Mouse (Mus musculus): ENCODE measurements around the gene Nrxn3.

Nrxn3 gene

GRCm38 (mm10) chr12:90113351-90113791 lies 1390.7 kb downstream of the Nrxn3 start:
- no peak for DNase-seq (ENCODE audit: low spot score in 2 of 2)

GRCm38 (mm10) chr12:90131927-90132869 lies 1409.5 kb downstream of the Nrxn3 start:
- no peak for DNase-seq (ENCODE audit: low spot score in 2 of 2)

- no peak for DNase-seq (ENCODE audit: low spot score in 2 of 2)
These were observed 1419.3 kb downstream of the Nrxn3 start for GRCm38 (mm10) chr12:90142011-90142410.

- no peak for DNase-seq (ENCODE audit: low spot score in 2 of 2)
These were observed 1421.6 kb downstream of the Nrxn3 start for GRCm38 (mm10) chr12:90144247-90144646.

GRCm38 (mm10) chr12:90158131-90158772 lies 1435.6 kb downstream of the Nrxn3 start:
- DNase-seq (ENCODE audit: low spot score in 2 of 2): no peak

- no peak for DNase-seq (ENCODE audit: low spot score in 2 of 2)
These were observed 1437.2 kb downstream of the Nrxn3 start for GRCm38 (mm10) chr12:90159911-90160310.

- DNase-seq (ENCODE audit: low spot score in 2 of 2): no peak
These were observed 1443.4 kb downstream of the Nrxn3 start for GRCm38 (mm10) chr12:90166118-90166517.

GRCm38 (mm10) chr12:90181566-90181965 lies 1458.9 kb downstream of the Nrxn3 start:
- DNase-seq (ENCODE audit: low spot score in 2 of 2): no peak

- DNase-seq (ENCODE audit: low spot score in 2 of 2): no peak
These were observed 1460.3 kb downstream of the Nrxn3 start for GRCm38 (mm10) chr12:90183021-90183420.

- DNase-seq (ENCODE audit: low spot score in 2 of 2): no peak
These were observed 1473.5 kb downstream of the Nrxn3 start for GRCm38 (mm10) chr12:90196161-90196560.

- no peak for DNase-seq (ENCODE audit: low spot score in 2 of 2)
These were observed 1475.3 kb downstream of the Nrxn3 start for GRCm38 (mm10) chr12:90197994-90198393.

GRCm38 (mm10) chr12:90202501-90202900 lies 1479.8 kb downstream of the Nrxn3 start:
- no peak for DNase-seq (ENCODE audit: low spot score in 2 of 2)

GRCm38 (mm10) chr12:90211410-90211809 lies 1488.7 kb downstream of the Nrxn3 start:
- DNase-seq (ENCODE audit: low spot score in 2 of 2): no peak

- DNase-seq (ENCODE audit: low spot score in 2 of 2): no peak
These were observed 1494.4 kb downstream of the Nrxn3 start for GRCm38 (mm10) chr12:90217060-90217459.

GRCm38 (mm10) chr12:90229062-90229461 lies 1506.4 kb downstream of the Nrxn3 start:
- no peak for DNase-seq (ENCODE audit: low spot score in 2 of 2)

- DNase-seq (ENCODE audit: low spot score in 2 of 2): no peak
These were observed 1513.4 kb downstream of the Nrxn3 start for GRCm38 (mm10) chr12:90236093-90236492.

GRCm38 (mm10) chr12:90260301-90260700 lies 1537.6 kb downstream of the Nrxn3 start:
- no peak for DNase-seq (ENCODE audit: low spot score in 2 of 2)

- no peak for DNase-seq (ENCODE audit: low spot score in 2 of 2)
These were observed 1545.4 kb downstream of the Nrxn3 start for GRCm38 (mm10) chr12:90268111-90268510.

- DNase-seq (ENCODE audit: low spot score in 2 of 2): no peak
These were observed 1548.2 kb downstream of the Nrxn3 start for GRCm38 (mm10) chr12:90270763-90271379.

- DNase-seq (ENCODE audit: low spot score in 2 of 2): no peak
These were observed 1552.1 kb downstream of the Nrxn3 start for GRCm38 (mm10) chr12:90274621-90275236.

- DNase-seq (ENCODE audit: low spot score in 2 of 2): no peak
These were observed 1558.6 kb downstream of the Nrxn3 start for GRCm38 (mm10) chr12:90281236-90281635.

GRCm38 (mm10) chr12:90283022-90283421 lies 1560.3 kb downstream of the Nrxn3 start:
- no peak for DNase-seq (ENCODE audit: low spot score in 2 of 2)

Measured in spleen, postnatal 36 days (tissue).